Mouse (Mus musculus) heart, embryonic 11.5 days (tissue): ENCODE data around the gene Dlg2. TPM values are rescaled to one million over a fixed set of nuclear protein-coding genes. Genes with fewer than 3 reads are reported as not detected.

Source experiments
- ATAC-seq: fragments of 200-750 bp; cut with Nextera tagmentation; replicated peaks from 2 replicates; pipeline ENCODE4 v1.8.0; 2017; ENCODE audit warnings: moderate library complexity; ENCODE audit not compliant: insufficient number of reproducible peaks, low FRiP score, low TSS enrichment
- H3K27ac ChIP-seq: fragments of 300-500 bp; sonication (generic); 2 replicates; pipeline ENCODE4 v1.5.1; 2014; ENCODE audit warnings: mild to moderate bottlenecking, low read depth, low read length
- H3K27me3 ChIP-seq: fragments of 300-500 bp; sonication (generic); 2 replicates; pipeline ENCODE4 v1.6.1; 2014; ENCODE audit warnings: mild to moderate bottlenecking, low read length, mixed read lengths; ENCODE audit not compliant: control insufficient read depth, insufficient read depth
- H3K36me3 ChIP-seq: fragments of 300-500 bp; sonication (generic); 2 replicates; pipeline ENCODE4 v1.6.1; 2014; ENCODE audit warnings: mild to moderate bottlenecking, low read length, moderate library complexity, mixed read lengths; ENCODE audit not compliant: control insufficient read depth, insufficient read depth
- H3K4me1 ChIP-seq: fragments of 300-500 bp; sonication (generic); 2 replicates; pipeline ENCODE4 v1.6.1; 2014; ENCODE audit warnings: low read length; ENCODE audit not compliant: control insufficient read depth, insufficient read depth
- H3K4me2 ChIP-seq: fragments of 300-500 bp; sonication (generic); 2 replicates; pipeline ENCODE4 v1.6.1; 2014; ENCODE audit warnings: mild to moderate bottlenecking, moderate library complexity
- H3K4me3 ChIP-seq: fragments of 300-500 bp; sonication (generic); 2 replicates; pipeline ENCODE4 v1.5.1; 2014; ENCODE audit warnings: low read depth, low read length
- H3K9ac ChIP-seq: fragments of 300-500 bp; sonication (generic); 2 replicates; pipeline ENCODE4 v1.6.1; 2014; ENCODE audit warnings: mild to moderate bottlenecking, low read depth, low read length, moderate library complexity
- H3K9me3 ChIP-seq: fragments of 300-500 bp; sonication (generic); replicated peaks from 2 replicates; pipeline ENCODE4 v1.6.1; 2016; ENCODE audit warnings: low read length; ENCODE audit not compliant: control insufficient read depth
- WGBS: fragments of 180-500 bp; shearing (Covaris S2); extraction: QIAGEN DNeasy Blood & Tissue Kit; methylation state at CpG from one replicate; pipeline ENCODE4 v1.1.7; 2014; ENCODE audit not compliant: insufficient replicate concordance; 5-methylcytosine and 5-hydroxymethylcytosine counted together
- polyA plus RNA-seq: library from polyadenylated mRNA; unstranded; fragments of >200 nt; fragmentation: Nextera tagmentation; extraction: Ambion mirVana; gene quantifications from 2 replicates; pipeline ENCODE4 v1.2.1, GENCODE M21; 2014

Dlg2 gene
- polyA plus RNA-seq, 1 experiment from 2014 or later, result 8.5 TPM

GRCm38 (mm10) chr7:92134301-92134700 lies 1657.8 kb downstream of the Dlg2 start:
- no peak for ATAC-seq

DNA sequence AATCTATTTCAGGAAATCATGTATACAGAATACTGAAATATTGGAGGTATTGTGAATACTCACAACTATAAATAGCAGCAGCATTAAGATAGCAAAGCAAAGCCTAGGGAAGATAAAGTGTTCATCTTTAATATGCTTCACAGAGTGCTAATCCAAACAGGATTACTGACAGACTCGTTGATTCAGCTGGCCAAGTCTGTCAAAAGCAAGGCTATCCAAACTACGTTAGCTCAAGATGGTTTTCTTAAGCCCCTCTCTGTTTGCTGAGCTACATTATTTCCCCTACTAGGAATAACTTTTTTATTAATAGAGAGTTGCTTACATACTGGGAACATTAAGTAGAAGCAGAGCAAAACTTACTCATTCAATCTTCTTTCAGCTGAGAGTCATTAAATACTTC lies 1659.2 kb downstream of the Dlg2 start:
- Histone ChIP-seq H3K27ac (no peak overlapping the region), H3K27me3 (no peaks in the 10 kb centered on the region), H3K36me3 (no peaks in the 10 kb centered on the region), H3K4me1 (no peaks in the 10 kb centered on the region; the same call in 1 of the 2 replicates), H3K9me3 (no peaks in the 10 kb centered on the region), H3K4me3 (no peak overlapping the region), H3K4me2 (no peak overlapping the region), H3K9ac (no peak overlapping the region)
- no peak for ATAC-seq
- WGBS, result 43% methylated on average over 2 of the region's 2 CpGs

More at GRCm38 (mm10) chr7:92134301-92134700, 1657.8 kb downstream of the Dlg2 start:
- Histone ChIP-seq H3K36me3 (no peaks in the 10 kb centered on the region), H3K9ac (no peak overlapping the region), H3K4me3 (no peak overlapping the region), H3K4me2 (no peak overlapping the region), H3K9me3 (no peaks in the 10 kb centered on the region), H3K27me3 (no peaks in the 10 kb centered on the region), H3K4me1 (no peaks in the 10 kb centered on the region; the same call in 1 of the 2 replicates), H3K27ac (no peak overlapping the region)
- WGBS, result 73% methylated on average over 3 of the region's 3 CpGs

GRCm38 (mm10) chr7:92140051-92140817 lies 1663.8 kb downstream of the Dlg2 start:
- Histone ChIP-seq H3K4me3 (no peak overlapping the region), H3K27ac (no peak overlapping the region), H3K4me2 (no peak overlapping the region), H3K9ac (no peak overlapping the region), H3K9me3 (no peaks in the 10 kb centered on the region), H3K36me3 (no peaks in the 10 kb centered on the region), H3K4me1 (no peaks in the 10 kb centered on the region; the same call in 1 of the 2 replicates), H3K27me3 (no peaks in the 10 kb centered on the region)
- WGBS, result 66% methylated on average over 9 of the region's 9 CpGs
- no peak for ATAC-seq

- no peak overlapping the region for H3K4me3 ChIP-seq
- no peak overlapping the region for H3K4me2 ChIP-seq
- H3K36me3 ChIP-seq, result no peaks in the 10 kb centered on the region
- no peak overlapping the region for H3K27ac ChIP-seq
- no peaks in the 10 kb centered on the region for H3K9me3 ChIP-seq
- H3K9ac ChIP-seq, result no peak overlapping the region
- no peaks in the 10 kb centered on the region for H3K4me1 ChIP-seq
- ATAC-seq, result no peak
- 97% methylated on average over 1 of the region's 1 CpGs for WGBS
- no peaks in the 10 kb centered on the region for H3K27me3 ChIP-seq
These were observed 1671.0 kb downstream of the Dlg2 start for GRCm38 (mm10) chr7:92147499-92147898.

GRCm38 (mm10) chr7:92150768-92151167 lies 1674.3 kb downstream of the Dlg2 start:
- Histone ChIP-seq H3K9me3 (no peaks in the 10 kb centered on the region), H3K9ac (no peak overlapping the region), H3K4me2 (no peak overlapping the region), H3K36me3 (no peaks in the 10 kb centered on the region), H3K4me3 (no peak overlapping the region), H3K27me3 (no peaks in the 10 kb centered on the region), H3K4me1 (no peaks in the 10 kb centered on the region), H3K27ac (no peak overlapping the region)
- 64% methylated on average over 3 of the region's 3 CpGs for WGBS
- ATAC-seq, result no peak

DNA sequence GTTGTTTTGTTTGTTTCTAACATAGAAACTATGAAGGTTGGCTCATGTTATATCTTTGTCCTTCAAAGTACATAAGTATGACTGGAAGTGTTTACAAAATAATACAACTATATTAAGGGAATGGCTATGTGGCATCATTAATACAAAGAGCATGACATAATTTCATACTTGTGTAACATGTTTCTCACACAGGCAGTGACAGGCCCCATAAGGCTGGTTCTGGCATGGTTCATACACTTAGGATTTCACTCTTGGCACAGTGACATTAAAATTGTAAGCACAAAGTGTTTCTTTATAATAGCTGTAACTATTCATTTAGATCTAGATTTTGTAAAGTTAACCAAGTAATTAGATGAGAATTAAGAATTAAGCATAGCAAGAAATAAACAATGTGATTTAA lies 1678.1 kb downstream of the Dlg2 start:
- Histone ChIP-seq H3K9me3 (no peaks in the 10 kb centered on the region), H3K9ac (no peak overlapping the region), H3K4me3 (no peak overlapping the region), H3K36me3 (no peaks in the 10 kb centered on the region), H3K4me2 (no peak overlapping the region), H3K27ac (no peak overlapping the region), H3K27me3 (no peaks in the 10 kb centered on the region), H3K4me1 (no peaks in the 10 kb centered on the region)
- ATAC-seq, result no peak

DNA sequence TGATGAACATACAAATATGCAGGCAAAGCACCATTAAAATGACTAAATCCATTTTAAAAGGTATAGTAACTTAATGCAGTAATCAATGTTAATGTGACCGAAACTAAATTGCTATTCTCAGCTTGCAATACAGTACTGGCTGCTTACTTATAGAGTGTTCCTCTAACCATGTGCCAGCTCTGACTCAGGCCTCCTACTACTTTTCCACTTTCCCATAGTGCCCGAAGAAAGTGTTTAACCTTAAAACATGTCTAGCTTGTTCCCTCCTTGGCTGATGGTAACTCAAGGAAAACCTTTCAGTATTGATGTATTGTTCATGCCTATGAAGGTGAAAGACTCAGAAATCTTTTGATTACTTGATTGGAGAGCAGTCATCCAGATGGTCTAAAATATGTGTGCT lies 1686.7 kb downstream of the Dlg2 start:
- no peak overlapping the region for H3K4me3 ChIP-seq
- no peaks in the 10 kb centered on the region for H3K9me3 ChIP-seq
- no peaks in the 10 kb centered on the region for H3K4me1 ChIP-seq
- no peak overlapping the region for H3K27ac ChIP-seq
- no peaks in the 10 kb centered on the region for H3K36me3 ChIP-seq
- no peak for ATAC-seq
- H3K9ac ChIP-seq, result no peak overlapping the region
- H3K4me2 ChIP-seq, result no peak overlapping the region
- 91% methylated on average over 2 of the region's 2 CpGs for WGBS
- no peaks in the 10 kb centered on the region for H3K27me3 ChIP-seq

DNA sequence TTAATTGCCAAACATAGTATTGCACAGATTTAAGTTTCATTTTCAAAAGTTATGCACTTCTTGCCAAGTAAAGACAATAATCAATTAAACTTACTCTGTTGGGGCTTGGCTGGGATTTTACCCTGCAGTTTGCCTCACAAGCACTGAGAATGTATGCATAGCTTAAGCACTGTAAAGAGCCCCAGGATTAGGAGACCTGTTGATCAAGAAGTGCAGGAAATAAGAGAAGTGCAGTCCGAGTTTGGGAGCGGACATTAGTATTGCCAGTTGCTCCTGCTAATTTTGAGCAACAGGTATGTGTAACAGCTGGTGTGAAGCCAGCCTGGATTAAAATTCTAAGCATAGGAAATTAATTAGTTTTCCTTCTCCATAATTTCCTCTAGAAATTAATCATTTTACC lies 1687.8 kb downstream of the Dlg2 start:
- H3K9me3 ChIP-seq, result no peaks in the 10 kb centered on the region
- no peak overlapping the region for H3K27ac ChIP-seq
- H3K4me1 ChIP-seq, result no peaks in the 10 kb centered on the region
- H3K9ac ChIP-seq, result no peak overlapping the region
- H3K4me3 ChIP-seq, result no peak overlapping the region
- ATAC-seq, result no peak
- H3K4me2 ChIP-seq, result no peak overlapping the region
- no peaks in the 10 kb centered on the region for H3K36me3 ChIP-seq
- WGBS, result 74% methylated on average over 2 of the region's 2 CpGs
- H3K27me3 ChIP-seq, result no peaks in the 10 kb centered on the region

GRCm38 (mm10) chr7:92164875-92165518 lies 1688.5 kb downstream of the Dlg2 start:
- H3K36me3 ChIP-seq, result no peaks in the 10 kb centered on the region
- 83% methylated on average over 6 of the region's 6 CpGs for WGBS
- H3K27me3 ChIP-seq, result no peaks in the 10 kb centered on the region
- no peaks in the 10 kb centered on the region for H3K9me3 ChIP-seq
- ATAC-seq, result no peak
- no peak overlapping the region for H3K4me2 ChIP-seq
- no peak overlapping the region for H3K9ac ChIP-seq
- H3K4me3 ChIP-seq, result no peak overlapping the region
- H3K4me1 ChIP-seq, result no peaks in the 10 kb centered on the region
- no peak overlapping the region for H3K27ac ChIP-seq
